Mouse (Mus musculus): ENCODE data around the gene 1110017D15Rik. TPM values are rescaled to one million over a fixed set of nuclear protein-coding genes. Genes with fewer than 3 reads are reported as not detected.
"Not testable (repeated sequence)": the region's sequence is repeated elsewhere in the genome, so short reads cannot be mapped to it uniquely, and the experiment has no call there.

1110017D15Rik gene
- total RNA-seq, 1 experiment from 2014 or later, result 0.41 TPM

DNA sequence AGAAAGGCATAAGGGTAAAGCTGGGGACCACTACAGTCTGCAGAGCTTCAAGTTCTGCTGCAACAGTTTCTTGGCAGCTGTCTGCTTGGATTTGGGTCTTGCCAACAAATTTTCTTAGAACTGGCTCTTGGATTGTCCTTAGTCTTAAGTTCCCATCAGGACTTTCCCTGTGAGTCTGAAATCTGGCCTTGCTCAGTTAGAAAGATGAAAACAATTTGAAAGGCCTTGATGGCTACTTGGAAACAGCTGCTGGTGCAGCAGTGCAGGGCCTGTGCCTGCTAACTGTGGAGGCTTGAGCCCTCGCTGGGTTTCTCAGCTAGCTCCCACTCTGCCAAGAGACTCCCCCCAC lies 37.7 kb downstream of the 1110017D15Rik start:
- DNase-seq, result peak; percentile 27

DNA sequence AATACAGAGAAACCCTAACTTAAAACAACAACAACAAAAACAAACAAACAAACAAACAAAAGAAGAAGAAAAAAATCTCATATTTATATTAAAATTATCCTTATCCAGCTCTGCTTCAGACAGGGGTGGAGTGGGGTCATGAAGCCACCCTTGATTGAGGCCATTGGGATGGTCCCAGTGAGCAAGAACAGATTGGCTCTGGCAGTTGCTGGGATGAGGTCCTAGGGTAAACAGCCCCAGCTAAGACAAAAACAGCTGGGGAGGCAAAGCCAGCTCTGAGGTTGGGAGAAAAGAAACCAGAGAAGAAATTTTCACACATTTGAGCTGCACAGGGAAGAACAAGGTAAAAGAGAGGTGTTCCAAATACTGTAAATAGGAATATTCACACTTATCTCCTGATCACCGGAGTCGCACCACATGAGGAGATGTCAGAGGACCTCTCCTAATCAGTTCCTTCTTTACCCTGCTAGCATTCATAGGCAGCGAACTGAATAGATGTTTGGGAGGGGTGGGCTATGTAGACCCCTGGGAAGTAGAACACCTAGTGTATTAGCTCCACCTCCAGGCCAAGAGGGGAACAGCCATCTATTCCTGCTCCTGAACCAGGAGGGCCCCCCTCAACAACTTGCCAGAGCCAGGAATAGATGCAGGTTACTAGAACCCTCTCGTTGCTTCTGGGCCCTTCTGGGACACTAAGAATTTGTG lies 38.2 kb downstream of the 1110017D15Rik start:
- DNase-seq, result no peak

DNA sequence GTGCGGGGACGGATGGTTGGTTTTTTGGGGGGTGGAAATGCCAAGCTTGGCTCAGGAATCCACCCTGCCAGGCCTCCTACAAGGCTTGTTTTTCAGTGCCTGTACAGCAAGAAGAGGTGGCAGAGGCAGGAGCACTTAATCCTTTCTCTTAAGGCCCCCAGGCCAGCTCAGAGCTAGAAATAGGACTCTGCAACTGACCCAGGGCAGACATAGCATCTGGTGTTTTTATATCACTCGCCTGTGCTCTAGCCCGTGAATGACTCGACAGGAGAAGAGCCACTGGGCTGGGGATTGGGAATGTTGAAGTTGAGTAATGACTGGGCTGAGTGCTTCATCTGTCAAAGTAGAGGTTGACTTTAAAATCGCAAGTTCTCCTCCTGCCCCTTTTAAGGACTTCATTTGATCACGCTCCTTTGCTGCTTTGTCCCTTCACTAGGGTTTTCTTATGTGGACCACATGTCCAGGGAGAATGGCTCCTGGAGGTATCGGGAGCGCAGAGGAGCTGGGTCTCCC lies 39.4 kb downstream of the 1110017D15Rik start:
- no peak for DNase-seq

DNA sequence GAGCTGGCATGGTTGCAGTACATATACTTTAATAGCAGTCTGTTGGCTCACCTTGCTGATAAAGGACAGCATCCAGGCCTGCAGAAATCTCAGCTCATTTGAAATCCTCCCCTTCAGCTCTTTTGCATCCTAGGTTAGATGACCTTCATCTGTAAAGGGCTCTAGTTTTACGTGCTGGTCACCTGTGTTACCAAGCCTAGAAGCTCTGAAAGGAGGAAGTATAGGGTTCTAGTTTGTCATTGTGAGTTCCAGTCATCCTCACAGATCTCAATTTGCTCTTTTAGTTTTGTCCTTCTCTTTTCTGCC lies 45.8 kb downstream of the 1110017D15Rik start:
- DNase-seq, result no peak

DNA sequence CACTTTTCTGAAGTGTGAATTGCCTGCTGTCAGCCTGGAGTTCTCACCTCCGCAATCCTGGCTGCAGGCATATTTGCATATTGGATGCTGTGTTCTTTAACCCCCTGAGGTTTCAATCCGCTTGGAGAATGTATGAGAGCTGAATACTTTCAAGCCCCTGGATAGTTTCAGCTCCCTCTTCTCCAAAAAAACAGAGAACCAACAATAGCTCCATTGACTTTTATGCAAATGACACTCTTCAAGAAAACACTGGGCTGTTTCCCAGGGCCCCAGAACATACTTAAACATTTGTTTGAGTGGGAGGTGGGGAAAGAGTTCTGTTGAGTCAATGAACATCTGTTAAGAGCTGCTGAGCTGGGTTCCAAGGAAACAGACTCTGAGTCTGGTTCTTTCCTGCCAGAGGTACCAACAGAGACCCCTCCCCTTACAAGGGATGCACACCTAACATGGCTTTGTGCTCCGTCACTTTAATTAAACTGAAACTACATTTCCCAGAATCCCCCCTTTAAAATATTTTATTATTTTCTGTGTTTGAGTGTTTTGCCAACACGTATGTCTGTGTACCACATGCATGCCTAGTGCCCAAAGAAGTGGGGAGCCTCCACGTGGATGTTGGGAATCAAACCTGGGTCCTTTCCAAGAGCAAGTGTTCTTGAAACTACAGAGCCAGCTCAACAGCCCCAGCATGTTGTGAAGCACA lies 46.3 kb downstream of the 1110017D15Rik start:
- no peak for DNase-seq

DNA sequence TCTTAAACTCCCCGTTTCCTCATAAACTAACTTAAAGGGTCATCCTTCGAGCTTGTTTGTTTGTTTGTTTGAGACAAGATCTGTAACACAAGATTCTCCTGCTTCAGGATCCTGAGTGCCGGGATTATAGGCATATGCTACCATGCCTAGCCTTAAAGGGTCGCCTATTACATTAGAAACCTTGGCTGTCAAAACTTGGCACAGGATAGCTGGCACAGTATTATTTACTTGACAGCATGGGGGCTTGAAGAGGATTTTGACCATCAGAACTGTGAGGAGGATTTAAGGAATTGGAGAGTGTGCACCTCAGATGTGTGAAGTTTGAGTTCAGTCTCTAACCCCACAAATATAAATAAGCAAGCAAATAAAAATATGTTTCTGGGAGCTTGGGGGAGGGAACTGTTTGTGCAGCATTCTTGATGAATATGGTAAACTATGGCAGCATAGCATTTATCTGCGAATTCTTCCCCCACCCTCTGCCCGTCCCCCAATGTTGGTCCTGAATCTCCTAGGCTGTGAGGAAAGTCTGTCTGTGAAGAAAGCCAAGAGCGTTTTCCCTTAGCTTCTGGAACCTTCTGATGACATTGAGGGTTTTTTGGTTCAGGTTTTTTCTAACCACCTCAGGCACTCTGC lies 47.0 kb downstream of the 1110017D15Rik start:
- DNase-seq, result no peak

DNA sequence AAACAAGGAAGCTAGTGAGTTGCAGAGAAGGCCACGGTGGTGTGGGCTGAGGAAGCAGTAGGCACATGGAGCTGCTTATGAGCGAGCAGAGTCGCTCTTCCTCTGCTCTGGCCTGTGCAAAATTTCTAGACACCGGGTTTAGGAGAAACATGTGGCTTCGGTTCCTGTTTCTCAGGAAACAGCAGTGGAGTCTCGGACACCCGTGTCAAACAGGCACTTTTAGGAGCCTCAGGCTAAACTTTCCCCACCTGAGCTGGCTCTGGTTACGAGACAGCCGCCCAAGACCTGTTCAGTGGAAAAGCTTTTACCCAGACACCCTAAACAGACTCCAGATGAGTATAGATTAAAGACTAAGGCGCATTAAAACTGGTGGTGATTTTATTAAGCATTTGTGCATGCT lies 47.9 kb downstream of the 1110017D15Rik start:
- no peak for DNase-seq

DNA sequence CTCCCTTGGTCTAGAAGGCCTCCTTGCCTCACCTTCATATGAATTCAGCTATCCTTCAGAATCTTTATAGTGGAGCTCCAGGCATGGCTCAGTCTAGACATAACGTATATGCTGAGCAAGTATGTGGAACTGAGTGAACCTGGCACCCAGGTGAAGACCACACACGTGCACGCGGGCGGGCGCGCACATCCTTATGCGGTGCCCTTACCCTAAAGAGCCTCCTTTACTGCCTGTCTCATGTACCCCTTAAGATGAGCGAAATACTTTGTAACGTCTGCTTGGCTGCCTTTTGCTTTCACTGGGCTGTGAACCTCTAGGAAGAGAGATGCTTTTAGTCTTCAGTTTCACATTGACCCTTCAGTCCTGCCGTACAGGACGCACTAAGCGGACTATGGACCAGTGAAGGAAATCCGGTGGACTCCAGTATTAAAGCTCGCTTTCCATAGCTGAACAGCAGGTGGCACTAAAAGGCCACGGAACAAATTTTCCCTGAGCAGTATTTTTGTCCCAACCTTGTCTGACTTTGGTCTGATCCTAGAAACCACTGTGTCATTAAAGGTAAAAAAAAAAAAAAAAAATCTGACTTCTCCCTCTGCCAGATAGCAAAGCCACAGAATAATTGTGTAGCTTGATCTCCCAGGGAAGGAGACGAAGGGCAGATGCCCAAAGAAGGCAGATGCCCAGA lies 48.6 kb downstream of the 1110017D15Rik start:
- peak; percentile 79 for DNase-seq

DNA sequence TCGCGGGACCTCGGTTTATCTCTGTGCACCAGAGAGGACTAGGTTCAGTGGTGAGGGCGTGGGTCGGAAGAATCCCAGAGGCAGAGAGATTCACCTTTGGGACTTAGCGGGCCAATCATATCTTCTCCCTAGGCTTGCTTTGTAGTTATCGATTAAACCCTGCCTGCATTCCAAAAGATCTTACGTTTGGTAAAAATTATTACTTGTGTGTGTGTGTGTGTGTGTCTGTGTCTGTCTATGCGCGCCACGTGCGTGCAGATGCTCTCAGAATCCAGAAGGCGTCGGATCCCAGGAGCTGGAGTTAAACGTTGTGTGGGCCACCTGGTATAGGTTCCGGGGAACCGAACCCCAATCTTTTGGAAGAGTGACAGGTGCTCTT lies 51.9 kb downstream of the 1110017D15Rik start:
- no peak for DNase-seq

DNA sequence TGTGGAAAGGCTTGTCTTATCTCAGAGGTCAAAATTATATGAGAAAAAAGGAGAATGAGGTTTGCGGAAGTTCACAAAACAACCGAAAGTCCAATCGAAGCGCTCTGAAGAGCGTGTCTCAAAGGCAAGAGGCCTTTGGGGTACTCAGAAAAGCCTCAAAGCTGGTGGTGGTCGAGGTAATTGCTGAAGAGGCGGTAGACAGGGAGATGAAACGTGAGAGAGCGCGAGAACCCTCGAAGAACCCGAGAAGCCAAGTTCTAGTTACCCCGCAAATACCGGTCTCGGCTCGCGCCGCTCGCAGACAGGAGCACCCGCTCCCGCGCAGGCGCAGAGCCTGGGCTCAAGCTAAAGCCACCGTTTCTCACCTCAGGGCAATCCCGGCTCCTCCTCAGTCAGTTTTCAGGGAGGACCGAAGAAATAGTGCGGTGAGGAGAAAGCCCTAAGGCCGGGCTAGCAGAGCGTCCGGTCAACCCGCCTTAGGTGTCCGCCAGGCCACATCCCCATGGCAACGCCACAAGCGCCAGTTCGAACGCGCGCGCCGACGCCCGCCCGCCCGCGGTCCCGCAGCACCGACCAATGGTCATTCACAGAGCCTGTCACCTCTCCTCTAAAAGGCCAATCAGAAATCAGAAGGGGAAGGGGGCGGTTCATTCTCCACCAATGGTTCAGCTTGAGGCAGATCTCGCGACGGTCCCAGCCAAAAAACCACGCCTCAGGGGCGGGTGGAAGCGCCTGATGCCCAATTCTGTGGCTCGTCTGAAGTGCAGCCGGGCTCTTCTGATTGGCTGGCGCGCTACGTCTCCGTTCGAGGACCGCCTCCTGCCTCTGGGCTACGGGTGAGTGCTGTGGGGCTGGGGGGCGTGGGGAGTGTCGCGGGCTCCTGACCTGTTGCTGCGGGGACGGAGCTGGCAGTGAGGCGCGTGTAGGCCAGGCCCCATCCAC lies 52.5 kb downstream of the 1110017D15Rik start, which contains the start of the genes Kif24 and Nudt2:
Kif24 (minus strand) TSS at position 543 of the 942 bp plus-strand sequence.
Nudt2 (plus strand) TSS at position 807 of the 942 bp plus-strand sequence.
- DNase-seq, result peak; percentile 98

DNA sequence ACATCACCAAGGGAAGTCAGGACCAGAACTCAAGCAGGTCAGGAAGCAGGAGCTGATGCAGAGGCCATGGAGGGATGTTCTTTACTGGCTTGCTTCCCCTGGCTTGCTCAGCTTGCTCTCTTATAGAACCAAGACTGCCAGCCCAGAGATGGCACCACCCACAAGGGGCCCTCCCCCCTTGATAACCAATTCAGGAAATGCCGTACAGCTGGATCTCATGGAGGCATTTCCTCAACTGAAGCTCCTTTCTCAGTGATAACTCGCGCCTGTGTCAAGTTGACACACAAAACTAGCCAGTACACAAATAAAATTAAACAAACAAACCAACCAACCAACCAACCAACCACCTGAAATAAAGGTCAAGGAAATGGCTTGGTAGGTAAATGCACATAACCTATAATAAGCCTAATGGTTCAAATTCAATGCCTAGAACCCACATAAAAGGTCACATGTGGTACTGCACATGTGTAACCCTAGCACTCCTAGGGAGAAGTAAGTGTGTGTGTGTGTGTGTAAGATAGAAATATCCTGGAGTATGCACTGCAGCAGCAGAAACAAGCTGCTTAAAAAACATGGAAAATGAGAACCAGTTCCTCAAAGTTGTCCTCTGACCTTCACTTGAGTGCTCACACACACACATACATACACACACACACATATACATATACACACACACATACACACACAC lies 53.9 kb downstream of the 1110017D15Rik start:
- DNase-seq, result not testable (repeated sequence)

DNA sequence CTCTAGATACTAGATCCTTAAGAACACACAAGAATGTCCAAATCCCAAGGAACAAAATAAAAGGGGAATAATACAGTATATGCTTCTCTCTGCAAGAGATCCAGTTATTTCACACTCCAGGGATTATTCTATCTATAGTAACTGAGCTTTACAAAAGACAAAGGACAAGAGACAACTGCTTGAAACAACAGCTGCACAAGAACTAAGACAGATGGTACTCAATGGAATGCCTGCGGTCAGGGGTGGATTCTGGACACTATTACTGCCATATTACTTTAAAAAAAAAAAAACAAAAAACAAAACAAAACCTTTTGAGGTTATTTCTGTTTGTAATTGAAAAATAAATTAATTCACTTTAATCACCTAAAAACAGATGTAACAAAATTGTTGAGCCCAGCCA lies 56.4 kb downstream of the 1110017D15Rik start:
- no peak for DNase-seq

Other genes starting within 250 kb of the 1110017D15Rik start
- 42.1 and 44.8 TPM in 2 replicates for gene Ubap2, start 242.2 kb downstream of the 1110017D15Rik start, total RNA-seq (2021)
- gene Dcaf12, start 202.4 kb downstream of the 1110017D15Rik start, total RNA-seq (2021), result 53.7 and 57.3 TPM in 2 replicates
- 38.5 and 52.1 TPM in 2 replicates for gene Ubap1, start 168.3 kb downstream of the 1110017D15Rik start, total RNA-seq (2021)
- gene Kif24, start 52.4 kb downstream of the 1110017D15Rik start, total RNA-seq (2021), result 2.0 and 2.4 TPM in 2 replicates
- 27.6 and 27.9 TPM in 2 replicates for gene Nudt2, start 52.2 kb downstream of the 1110017D15Rik start, total RNA-seq (2021)
- 8.9 and 10.7 TPM in 2 replicates for gene AI464131, start 14.3 kb downstream of the 1110017D15Rik start, total RNA-seq (2021)
- gene Fam219a, start 52.2 kb upstream of the 1110017D15Rik start, total RNA-seq (2021), result 18.1 and 18.2 TPM in 2 replicates
- gene Dnaic1, start 52.4 kb upstream of the 1110017D15Rik start, total RNA-seq (2021), result 0.34 and 2.2 TPM in 2 replicates
- 3.5 and 6.9 TPM in 2 replicates for gene Enho, start 123.0 kb upstream of the 1110017D15Rik start, total RNA-seq (2021)
- 61.2 and 63.2 TPM in 2 replicates for gene Cntfr, start 179.8 kb upstream of the 1110017D15Rik start, total RNA-seq (2021)
- 56.9 and 60.2 TPM in 2 replicates for gene Il11ra1, start 182.7 kb upstream of the 1110017D15Rik start, total RNA-seq (2021)
- gene Rpp25l, start 196.2 kb upstream of the 1110017D15Rik start, total RNA-seq (2021), result 30.1 and 34.1 TPM in 2 replicates
- 106 and 110 TPM in 2 replicates for gene Dctn3, start 205.8 kb upstream of the 1110017D15Rik start, total RNA-seq (2021)
- gene Arid3c, start 213.8 kb upstream of the 1110017D15Rik start, total RNA-seq (2021), result not detected in 2 replicates
- 36.1 and 42.3 TPM in 2 replicates for gene Galt, start 237.9 kb upstream of the 1110017D15Rik start, total RNA-seq (2021)
- 67.1 and 76.7 TPM in 2 replicates for gene Sigmar1, start 238.8 kb upstream of the 1110017D15Rik start, total RNA-seq (2021)

Data from adrenal gland, postnatal 14 days (tissue).